Mouse (Mus musculus) embryonic facial prominence, embryonic 12.5 days (tissue): Measurements from ENCODE around the gene Adprm. TPM values are rescaled to one million over a fixed set of nuclear protein-coding genes. Genes with fewer than 3 reads are reported as not detected.
"Not testable (repeated sequence)": the region's sequence is repeated elsewhere in the genome, so short reads cannot be mapped to it uniquely, and the experiment has no call there.

ENCODE experiments used
- ATAC-seq: fragments of 200-750 bp; cut with Nextera tagmentation; 2 replicates; pipeline ENCODE4 v1.8.0; 2017; ENCODE audit not compliant: insufficient number of reproducible peaks, insufficient read depth, low FRiP score, low TSS enrichment
- H3K27ac ChIP-seq: fragments of 300-500 bp; sonication (generic); 2 replicates; pipeline ENCODE4 v1.5.1; 2016; ENCODE audit warnings: mild to moderate bottlenecking
- H3K27me3 ChIP-seq: fragments of 300-500 bp; sonication (generic); 2 replicates; pipeline ENCODE4 v1.6.1; 2016; ENCODE audit warnings: mild to moderate bottlenecking, moderate library complexity
- H3K36me3 ChIP-seq: fragments of 300-500 bp; sonication (generic); 2 replicates; pipeline ENCODE4 v1.6.1; 2016; ENCODE audit warnings: mild to moderate bottlenecking
- H3K4me1 ChIP-seq: fragments of 300-500 bp; sonication (generic); 2 replicates; pipeline ENCODE4 v1.6.1; 2016
- H3K4me2 ChIP-seq: fragments of 300-500 bp; sonication (generic); replicated peaks from 2 replicates; pipeline ENCODE4 v1.6.1; 2016; ENCODE audit warnings: mild to moderate bottlenecking, moderate library complexity
- H3K4me3 ChIP-seq: fragments of 300-500 bp; sonication (generic); 2 replicates; pipeline ENCODE4 v1.5.1; 2016; ENCODE audit warnings: mild to moderate bottlenecking
- H3K9ac ChIP-seq: fragments of 300-500 bp; sonication (generic); 2 replicates; pipeline ENCODE4 v1.6.1; 2016; ENCODE audit warnings: mild to moderate bottlenecking, moderate library complexity
- H3K9me3 ChIP-seq: fragments of 300-500 bp; sonication (generic); 2 replicates; pipeline ENCODE4 v1.6.1; 2016; ENCODE audit warnings: mild to moderate bottlenecking, moderate library complexity
- WGBS: fragments of 180-500 bp; shearing (Covaris S2); methylation state at CpG from one replicate; pipeline ENCODE4 v1.1.7; 2016; 5-methylcytosine and 5-hydroxymethylcytosine counted together
- polyA plus RNA-seq: library from polyadenylated mRNA; unstranded; fragments of >200 nt; fragmentation: Nextera tagmentation; extraction: Ambion mirVana; gene quantifications from 2 replicates; pipeline ENCODE4 v1.2.1, GENCODE M21; 2016

Adprm gene
- polyA plus RNA-seq, 1 experiment from 2014 or later: 34.8 TPM

- no peak overlapping the region for H3K4me2 ChIP-seq
- H3K4me3 ChIP-seq: no peak overlapping the region
- H3K9ac ChIP-seq: no peak overlapping the region
- no peaks in the 10 kb centered on the region for H3K27me3 ChIP-seq
- ATAC-seq: no peak
- no peak overlapping the region for H3K27ac ChIP-seq
- no peaks in the 10 kb centered on the region for H3K9me3 ChIP-seq
- H3K36me3 ChIP-seq: peaks cover 37% of the 10 kb centered on the region
- WGBS: 95% methylated on average over 6 of the region's 6 CpGs
- H3K4me1 ChIP-seq: peaks cover 4% of the 10 kb centered on the region; the same call in 1 of the 2 replicates
Measured at GRCm38 (mm10) chr11:67040483-67040882, 11.9 kb downstream of the Adprm start.

- WGBS: 90% methylated on average over 3 of the region's 3 CpGs
- Histone ChIP-seq H3K27me3 (no peaks in the 10 kb centered on the region), H3K4me3 (no peak overlapping the region), H3K9me3 (no peaks in the 10 kb centered on the region), H3K4me1 (peaks cover 2% of the 10 kb centered on the region; the same call in 1 of the 2 replicates), H3K4me2 (no peak overlapping the region), H3K36me3 (peaks cover 36% of the 10 kb centered on the region), H3K9ac (no peak overlapping the region), H3K27ac (no peak overlapping the region)
- no peak for ATAC-seq
Measured at GRCm38 (mm10) chr11:67039799-67040198, 12.6 kb downstream of the Adprm start.

- no peak overlapping the region for H3K27ac ChIP-seq
- no peak for ATAC-seq
- H3K27me3 ChIP-seq: no peaks in the 10 kb centered on the region
- no peaks in the 10 kb centered on the region for H3K9me3 ChIP-seq
- no peak overlapping the region for H3K9ac ChIP-seq
- H3K4me2 ChIP-seq: no peak overlapping the region
- no peaks in the 10 kb centered on the region for H3K4me1 ChIP-seq
- H3K4me3 ChIP-seq: no peak overlapping the region
- 94% methylated on average over 9 of the region's 9 CpGs for WGBS
- H3K36me3 ChIP-seq: peaks cover 36% of the 10 kb centered on the region
Measured at GRCm38 (mm10) chr11:67036892-67037291, 15.5 kb downstream of the Adprm start.

- Histone ChIP-seq H3K4me3 (no peak overlapping the region), H3K36me3 (peaks cover 36% of the 10 kb centered on the region), H3K27ac (no peak overlapping the region), H3K4me1 (no peaks in the 10 kb centered on the region), H3K27me3 (no peaks in the 10 kb centered on the region), H3K9ac (no peak overlapping the region), H3K9me3 (no peaks in the 10 kb centered on the region), H3K4me2 (no peak overlapping the region)
- WGBS: 88% methylated on average over 6 of the region's 6 CpGs
- ATAC-seq: no peak
Measured at GRCm38 (mm10) chr11:67036229-67036628, 16.2 kb downstream of the Adprm start.

- no peak overlapping the region for H3K4me3 ChIP-seq
- no peak overlapping the region for H3K9ac ChIP-seq
- ATAC-seq: no peak
- H3K27me3 ChIP-seq: no peaks in the 10 kb centered on the region
- WGBS: 76% methylated on average over 4 of the region's 4 CpGs
- no peak overlapping the region for H3K27ac ChIP-seq
- peaks cover 25% of the 10 kb centered on the region for H3K36me3 ChIP-seq
- no peaks in the 10 kb centered on the region for H3K9me3 ChIP-seq
- H3K4me2 ChIP-seq: no peak overlapping the region
- no peaks in the 10 kb centered on the region for H3K4me1 ChIP-seq
Measured at GRCm38 (mm10) chr11:67034775-67035485, 17.5 kb downstream of the Adprm start.

GRCm38 (mm10) chr11:67031603-67031915 is 20.8 kb downstream of the Adprm start:
- H3K27me3 ChIP-seq: no peaks in the 10 kb centered on the region
- H3K9me3 ChIP-seq: no peaks in the 10 kb centered on the region
- H3K4me1 ChIP-seq: no peaks in the 10 kb centered on the region
- H3K4me3 ChIP-seq: no peak overlapping the region
- ATAC-seq: no peak
- 69% methylated on average over 2 of the region's 2 CpGs for WGBS
- no peak overlapping the region for H3K27ac ChIP-seq
- H3K9ac ChIP-seq: no peak overlapping the region
- H3K36me3 ChIP-seq: no peaks in the 10 kb centered on the region
- no peak overlapping the region for H3K4me2 ChIP-seq

GRCm38 (mm10) chr11:67030904-67031602 is 21.3 kb downstream of the Adprm start:
- Histone ChIP-seq H3K27me3 (no peaks in the 10 kb centered on the region), H3K36me3 (no peaks in the 10 kb centered on the region), H3K4me1 (no peaks in the 10 kb centered on the region), H3K27ac (no peak overlapping the region), H3K9me3 (no peaks in the 10 kb centered on the region), H3K4me2 (no peak overlapping the region), H3K4me3 (no peak overlapping the region), H3K9ac (no peak overlapping the region)
- ATAC-seq: no peak
- 53% methylated on average over 16 of the region's 16 CpGs for WGBS

GRCm38 (mm10) chr11:67024867-67025477 is 27.4 kb downstream of the Adprm start, which contains the start of gene Tmem220:
Tmem220 (plus strand) TSS chr11:67025154.
- Histone ChIP-seq H3K9ac (peak within 1 kb of the TSS; percentile 46), H3K27me3 (no peaks in the 10 kb centered on the region), H3K4me2 (peak within 1 kb of the TSS; percentile 58), H3K4me3 (peak within 1 kb of the TSS; percentile 42), H3K27ac (no peak within 1 kb of the TSS), H3K4me1 (peaks cover 3% of the 10 kb centered on the region; the same call in 1 of the 2 replicates), H3K36me3 (no peaks in the 10 kb centered on the region), H3K9me3 (no peaks in the 10 kb centered on the region)
- WGBS: 3% methylated on average over 35 of the region's 35 CpGs
- ATAC-seq: peak; percentile 98

GRCm38 (mm10) chr11:67023802-67024340 is 28.5 kb downstream of the Adprm start:
- no peak overlapping the region for H3K9ac ChIP-seq
- H3K4me3 ChIP-seq: no peak overlapping the region
- ATAC-seq: no peak
- H3K4me1 ChIP-seq: peaks cover 3% of the 10 kb centered on the region; the same call in 1 of the 2 replicates
- no peak overlapping the region for H3K27ac ChIP-seq
- WGBS: 32% methylated on average over 6 of the region's 6 CpGs
- no peaks in the 10 kb centered on the region for H3K36me3 ChIP-seq
- no peaks in the 10 kb centered on the region for H3K9me3 ChIP-seq
- H3K27me3 ChIP-seq: no peaks in the 10 kb centered on the region
- peak overlapping the region; percentile 58 for H3K4me2 ChIP-seq

- H3K27me3 ChIP-seq, H3K4me3 ChIP-seq, ATAC-seq, H3K4me1 ChIP-seq, H3K9me3 ChIP-seq, H3K9ac ChIP-seq, H3K4me2 ChIP-seq, H3K27ac ChIP-seq, H3K36me3 ChIP-seq: not testable (repeated sequence)
- WGBS: 43% methylated on average over 1 of the region's 1 CpGs
Measured at GRCm38 (mm10) chr11:67023191-67023590, 29.2 kb downstream of the Adprm start.

GRCm38 (mm10) chr11:67022354-67023115 is 29.9 kb downstream of the Adprm start:
- Histone ChIP-seq H3K9me3 (no peaks in the 10 kb centered on the region), H3K4me3 (no peak overlapping the region), H3K4me1 (peaks cover 7% of the 10 kb centered on the region; the same call in 1 of the 2 replicates), H3K9ac (no peak overlapping the region), H3K27me3 (no peaks in the 10 kb centered on the region), H3K4me2 (no peak overlapping the region), H3K36me3 (no peaks in the 10 kb centered on the region), H3K27ac (no peak overlapping the region)
- WGBS: 82% methylated on average over 13 of the region's 13 CpGs
- no peak for ATAC-seq
